Mouse (Mus musculus): ENCODE data around the gene Smarcd3.

- TF ChIP-seq POLR2A (IDR thresholded peaks at IDR 0.05; ENCODE audit: low read depth, low read length), result no peak
- no peak for TF ChIP-seq CTCF (IDR thresholded peaks at IDR 0.05; ENCODE audit: extremely low read depth, insufficient read depth, insufficient read length, insufficient replicate concordance)
Observed at GRCm38 (mm10) chr5:24659708-24660423, 35.7 kb upstream of the Smarcd3 start.

Measured in spleen, adult 2 months (tissue).